Mouse (Mus musculus) intestine, embryonic 16.5 days (tissue): Measurements from ENCODE around the gene Naa50. TPM values are rescaled to one million over a fixed set of nuclear protein-coding genes. Genes with fewer than 3 reads are reported as not detected.

ENCODE experiments used
- ATAC-seq: fragments of 200-750 bp; cut with Nextera tagmentation; 2 replicates; pipeline ENCODE4 v1.8.0; 2017; ENCODE audit warnings: moderate TSS enrichment, moderate library complexity
- H3K27ac ChIP-seq: fragments of 300-500 bp; sonication (generic); 2 replicates; pipeline ENCODE4 v1.5.1; 2014; ENCODE audit warnings: mild to moderate bottlenecking, low read length
- H3K27me3 ChIP-seq: fragments of 300-500 bp; sonication (generic); replicated peaks from 2 replicates; pipeline ENCODE4 v1.6.1; 2014; ENCODE audit warnings: low read length, control low read depth, mixed read lengths; ENCODE audit not compliant: control insufficient read depth, insufficient read depth
- H3K36me3 ChIP-seq: fragments of 300-500 bp; sonication (generic); 2 replicates; pipeline ENCODE4 v1.6.1; 2014; ENCODE audit warnings: low read length, control low read depth; ENCODE audit not compliant: control insufficient read depth, insufficient read depth
- H3K4me1 ChIP-seq: fragments of 300-500 bp; sonication (generic); 2 replicates; pipeline ENCODE4 v1.6.1; 2014; ENCODE audit warnings: low read length, control low read depth, mixed read lengths; ENCODE audit not compliant: control insufficient read depth, insufficient read depth
- H3K4me2 ChIP-seq: fragments of 300-500 bp; sonication (generic); 2 replicates; pipeline ENCODE4 v1.6.1; 2014; ENCODE audit warnings: low read depth, low read length, control low read depth
- H3K4me3 ChIP-seq: fragments of 300-500 bp; sonication (generic); 2 replicates; pipeline ENCODE4 v1.5.1; 2014; ENCODE audit warnings: mild to moderate bottlenecking, low read length
- H3K9ac ChIP-seq: fragments of 300-500 bp; sonication (generic); 2 replicates; pipeline ENCODE4 v1.6.1; 2014; ENCODE audit warnings: low read depth, low read length
- H3K9me3 ChIP-seq: fragments of 300-500 bp; sonication (generic); 2 replicates; pipeline ENCODE4 v1.6.1; 2016; ENCODE audit warnings: low read length, control low read depth; ENCODE audit not compliant: control insufficient read depth
- WGBS: fragments of 180-500 bp; shearing (Covaris S2); extraction: QIAGEN DNeasy Blood & Tissue Kit; methylation state at CpG from one replicate; pipeline ENCODE4 v1.1.7; 2014; 5-methylcytosine and 5-hydroxymethylcytosine counted together
- polyA plus RNA-seq: library from polyadenylated mRNA; unstranded; fragments of >200 nt; fragmentation: Nextera tagmentation; extraction: Ambion mirVana; gene quantifications from 2 replicates; pipeline ENCODE4 v1.2.1, GENCODE M21; 2015

Gene Naa50
- polyA plus RNA-seq, 1 experiment from 2014 or later = 82.6 TPM

GRCm38 (mm10) chr16:44136511-44137021 lies 3.1 kb upstream of the Naa50 start:
- H3K27me3 ChIP-seq = no peaks in the 10 kb centered on the region

GRCm38 (mm10) chr16:44138377-44138978 lies 1.2 kb upstream of the Naa50 start:
- ATAC-seq = peak; percentile 5
- H3K9me3 ChIP-seq = no peaks in the 10 kb centered on the region
- H3K4me1 ChIP-seq = peaks cover 8% of the 10 kb centered on the region; the same call in 1 of the 2 replicates
- peak overlapping the region; percentile 95 for H3K4me3 ChIP-seq
- H3K27ac ChIP-seq = peak overlapping the region; percentile 98
- peak overlapping the region; percentile 82 for H3K4me2 ChIP-seq
- no peaks in the 10 kb centered on the region for H3K27me3 ChIP-seq
- peak overlapping the region; percentile 82 for H3K9ac ChIP-seq
- no peaks in the 10 kb centered on the region for H3K36me3 ChIP-seq
- WGBS = 1% methylated on average over 24 of the region's 24 CpGs

More at GRCm38 (mm10) chr16:44136511-44137021, 3.1 kb upstream of the Naa50 start:
- Histone ChIP-seq H3K9ac (no peak overlapping the region), H3K27ac (no peak overlapping the region), H3K36me3 (no peaks in the 10 kb centered on the region), H3K4me1 (peaks cover 8% of the 10 kb centered on the region; the same call in 1 of the 2 replicates), H3K4me3 (no peak overlapping the region), H3K4me2 (no peak overlapping the region), H3K9me3 (no peaks in the 10 kb centered on the region)
- whole genome bisulfite sequencing = 75% methylated on average over 6 of the region's 6 CpGs
- ATAC-seq = no peak

GRCm38 (mm10) chr16:44138979-44139535 lies 573 bp upstream of the Naa50 start:
- under 1% methylated on average over 25 of the region's 25 CpGs for WGBS
- peak overlapping the region; percentile 82 for H3K4me2 ChIP-seq
- H3K27ac ChIP-seq = peak overlapping the region; percentile 98
- peaks cover 8% of the 10 kb centered on the region; the same call in 1 of the 2 replicates for H3K4me1 ChIP-seq
- ATAC-seq = peak; percentile 87
- H3K36me3 ChIP-seq = no peaks in the 10 kb centered on the region
- no peaks in the 10 kb centered on the region for H3K9me3 ChIP-seq
- H3K4me3 ChIP-seq = peak overlapping the region; percentile 95
- peak overlapping the region; percentile 92 for H3K9ac ChIP-seq
- no peaks in the 10 kb centered on the region for H3K27me3 ChIP-seq

GRCm38 (mm10) chr16:44140186-44140787 lies 657 bp downstream of the Naa50 start:
- peak overlapping the region; percentile 34 for H3K4me2 ChIP-seq
- H3K4me1 ChIP-seq = peaks cover 8% of the 10 kb centered on the region; the same call in 1 of the 2 replicates
- H3K36me3 ChIP-seq = no peaks in the 10 kb centered on the region
- WGBS = under 1% methylated on average over 42 of the region's 44 CpGs
- H3K9me3 ChIP-seq = no peaks in the 10 kb centered on the region
- peak overlapping the region; percentile 95 for H3K4me3 ChIP-seq
- H3K27me3 ChIP-seq = no peaks in the 10 kb centered on the region
- ATAC-seq = peak; percentile 59
- H3K27ac ChIP-seq = peak overlapping the region; percentile 98
- H3K9ac ChIP-seq = peak overlapping the region; percentile 92

- 0 out of 2 replicates have a peak overlapping the region, but pooled peaks have one; percentile 2 for H3K9ac ChIP-seq
- WGBS = 41% methylated on average over 6 of the region's 6 CpGs
These were observed 1.9 kb downstream of the Naa50 start for GRCm38 (mm10) chr16:44141483-44141882.

GRCm38 (mm10) chr16:44149002-44149767 lies 9.6 kb downstream of the Naa50 start:
- WGBS = 85% methylated on average over 1 of the region's 1 CpGs
- ATAC-seq = no peak
- H3K4me1 ChIP-seq = no peaks in the 10 kb centered on the region

More at GRCm38 (mm10) chr16:44141483-44141882, 1.9 kb downstream of the Naa50 start:
- ATAC-seq = no peak
- Histone ChIP-seq H3K4me1 (peaks cover 8% of the 10 kb centered on the region; the same call in 1 of the 2 replicates), H3K9me3 (no peaks in the 10 kb centered on the region), H3K36me3 (no peaks in the 10 kb centered on the region), H3K4me3 (peak overlapping the region; percentile 22; the same call in 1 of the 2 replicates), H3K27me3 (no peaks in the 10 kb centered on the region), H3K27ac (no peak overlapping the region), H3K4me2 (peak overlapping the region; percentile 38)

GRCm38 (mm10) chr16:44154497-44155057 lies 14.9 kb downstream of the Naa50 start:
- Histone ChIP-seq H3K9ac (no peak overlapping the region), H3K27me3 (no peaks in the 10 kb centered on the region), H3K4me2 (no peak overlapping the region), H3K36me3 (0 out of 2 replicates have a peak, but pooled peaks cover 3% of the 10 kb centered on the region), H3K27ac (no peak overlapping the region), H3K4me1 (no peaks in the 10 kb centered on the region), H3K4me3 (no peak overlapping the region), H3K9me3 (no peaks in the 10 kb centered on the region)
- 67% methylated on average over 6 of the region's 6 CpGs for WGBS
- no peak for ATAC-seq

More at GRCm38 (mm10) chr16:44149002-44149767, 9.6 kb downstream of the Naa50 start:
- Histone ChIP-seq H3K9ac (no peak overlapping the region), H3K4me3 (no peak overlapping the region), H3K4me2 (no peak overlapping the region), H3K27ac (no peak overlapping the region), H3K36me3 (no peaks in the 10 kb centered on the region), H3K27me3 (no peaks in the 10 kb centered on the region), H3K9me3 (no peaks in the 10 kb centered on the region)

- ATAC-seq = no peak
- 92% methylated on average over 7 of the region's 7 CpGs for WGBS
- no peak overlapping the region for H3K4me3 ChIP-seq
These were observed 19.7 kb downstream of the Naa50 start for GRCm38 (mm10) chr16:44159325-44159724.

More at GRCm38 (mm10) chr16:44159325-44159724, 19.7 kb downstream of the Naa50 start:
- H3K9me3 ChIP-seq = no peaks in the 10 kb centered on the region
- no peak overlapping the region for H3K27ac ChIP-seq
- H3K27me3 ChIP-seq = no peaks in the 10 kb centered on the region
- H3K9ac ChIP-seq = no peak overlapping the region
- 0 out of 2 replicates have a peak, but pooled peaks cover 3% of the 10 kb centered on the region for H3K36me3 ChIP-seq
- no peak overlapping the region for H3K4me2 ChIP-seq
- no peaks in the 10 kb centered on the region for H3K4me1 ChIP-seq
